11 mouse cellular contexts compared by ENCODE assay signal in the genomic region with DNA sequence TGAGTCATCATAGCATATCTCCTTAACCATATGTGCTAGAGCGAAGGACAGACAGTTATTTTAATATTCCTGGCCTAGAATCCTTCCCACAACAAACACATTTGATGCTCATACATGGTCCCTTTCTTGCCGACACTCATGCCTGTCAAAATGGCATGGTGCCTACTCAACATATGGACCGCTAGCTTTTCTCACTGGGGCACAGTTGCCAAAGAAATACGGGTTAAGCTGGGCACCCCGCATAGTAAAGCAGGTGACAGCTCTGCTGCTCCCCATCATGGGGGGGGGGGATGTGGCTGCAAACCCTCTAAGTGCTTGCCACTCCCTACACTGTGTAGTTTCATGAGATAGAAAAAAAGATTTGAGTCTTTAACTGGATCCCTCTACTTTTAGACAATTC.
DNase-seq lines count a peak whose midpoint lies in the region; ATAC-seq and TF ChIP-seq lines count a peak whose summit lies in the region.
"Had no signal": no experiment of that assay in that cellular context is flagged by ENCODE, and none has a peak within 500 bp of the region (broad histone marks: within the 10 kb centered on the region; RNA-seq: fewer than 3 reads in every experiment).

No protein-coding gene starts in this region.

- no peaks in the 10 kb centered on the region for H3K36me3 ChIP-seq in forebrain, postnatal 0 days (ENCODE audit: insufficient read depth)

- no peak overlapping the region for H3K4me2 ChIP-seq in forebrain, postnatal 0 days (ENCODE audit: low read depth)

- intact Hi-C loops in left cerebral cortex, postnatal 4 days (cut with DNase I), result loop anchor here (10.0 kb wide), 1 partner anchor 792 kb away; no protein-coding TSS in a partner anchor

- peak; percentile 93 for DNase-seq in brain, embryonic 14.5 days (ENCODE audit: low read depth)
- DNase-seq in forebrain, postnatal 0 days, result peak; percentile 82
- DNase-seq in left cerebral cortex, postnatal 4 days, result peak; percentile 85
- no peak for DNase-seq in spleen, postnatal 10 days (ENCODE audit: low spot score in 2 of 2)
- no peak for DNase-seq in kidney, adult 8-10 months
- no peak for DNase-seq in c-Kit-positive CD71-positive TER-119-positive erythroid progenitor cells, embryonic 14.5 days (ENCODE audit: low spot score)
- DNase-seq: gastrocnemius, postnatal 14 days; kidney, adult 2 months; lung, adult 2 months had no signal

- no peaks in the 10 kb centered on the region for H3K27me3 ChIP-seq in forebrain, postnatal 0 days (ENCODE audit: insufficient read depth, low read length)

- no peak for TF ChIP-seq CTCF in brain, embryonic 14.5 days (IDR thresholded peaks at IDR 0.05; ENCODE audit: borderline replicate concordance, extremely low read depth, insufficient read depth, insufficient read length)
- TF ChIP-seq CTCF in forebrain, postnatal 0 days (IDR thresholded peaks at IDR 0.05; ENCODE audit: low read depth), result no peak

- WGBS in forebrain, postnatal 0 days, result 62% methylated on average over 5 of the region's 5 CpGs

- H3K9me3 ChIP-seq in forebrain, postnatal 0 days (ENCODE audit: low read length), result no peaks in the 10 kb centered on the region

- no peak overlapping the region for H3K27ac ChIP-seq in forebrain, postnatal 0 days (ENCODE audit: low read depth, low read length)

- H3K4me1 ChIP-seq in forebrain, postnatal 0 days (ENCODE audit: insufficient read depth), result no peaks in the 10 kb centered on the region

- no peak overlapping the region for H3K4me3 ChIP-seq in forebrain, postnatal 0 days (ENCODE audit: low read depth, low read length)
- H3K4me3 ChIP-seq: myocyte had no signal

- no peak for TF ChIP-seq POLR2A in brain, embryonic 14.5 days (IDR thresholded peaks at IDR 0.05; ENCODE audit: borderline replicate concordance, extremely low read depth, insufficient read depth, insufficient read length, poor library complexity, severe bottlenecking)

- ATAC-seq in cerebellum, adult (ENCODE audit: insufficient number of reproducible peaks, low FRiP score, low TSS enrichment), result peak; percentile 86
- peak; percentile 84 for ATAC-seq in forebrain, postnatal 0 days

- no peak overlapping the region for H3K9ac ChIP-seq in forebrain, postnatal 0 days

Comparison
In these comparisons a context has a peak if more than half of its experiments do, and no peak if none do; other contexts are left out.
1. DNase-seq: peak in brain, embryonic 14.5 days (single experiment), forebrain, postnatal 0 days (single experiment) and left cerebral cortex, postnatal 4 days (single experiment); none in spleen, postnatal 10 days (0 of 2), kidney, adult 8-10 months (0 of 2) and c-Kit-positive CD71-positive TER-119-positive erythroid progenitor cells, embryonic 14.5 days (single experiment).